Mouse (Mus musculus): ENCODE measurements around the gene Fam129c.

- TF ChIP-seq CTCF (IDR thresholded peaks at IDR 0.05; ENCODE audit: control insufficient read depth, insufficient read depth, insufficient read length) = no peak
- no peak for TF ChIP-seq MYOD1 (IDR thresholded peaks at IDR 0.05; ENCODE audit: control insufficient read depth, insufficient read length, low read depth)
- no peak for TF ChIP-seq USF1 (IDR thresholded peaks at IDR 0.05; ENCODE audit: low read depth)
- TF ChIP-seq MYOG (IDR thresholded peaks at IDR 0.05; ENCODE audit: control insufficient read depth, extremely low read depth, insufficient read length) = no peak
Measured at GRCm38 (mm10) chr8:71645510-71645909, 48.1 kb downstream of the Fam129c start.

Measured in C2C12 (cell line).